Mouse (Mus musculus) olfactory bulb, adult 2 months (tissue): ENCODE data around the gene Txndc11.

Experiments
- CTCF ChIP-seq: fragments of 200-500 bp; IDR thresholded peaks from 2 replicates; pipeline ENCODE4 v1.5.1; 2012; ENCODE audit warnings: low read depth, mild to moderate bottlenecking, low read length, moderate library complexity; ENCODE audit not compliant: insufficient read depth
- POLR2A ChIP-seq: fragments of 200-500 bp; IDR thresholded peaks from 2 replicates; pipeline ENCODE4 v1.6.1; 2012; ENCODE audit warnings: mild to moderate bottlenecking, low read depth, low read length, moderate library complexity; ENCODE audit not compliant: insufficient read depth

GRCm38 (mm10) chr16:11128301-11128700 is 6.1 kb downstream of the Txndc11 start:
- TF ChIP-seq CTCF (no peak), POLR2A (no peak)
